Mouse (Mus musculus) brain, embryonic 14.5 days (tissue): Measurements from ENCODE around the gene Ppp2r2c. TPM values are rescaled to one million over a fixed set of nuclear protein-coding genes. Genes with fewer than 3 reads are reported as not detected.

Experiments
- DNase-seq: peaks from one replicate; pipeline ENCODE4 v3.0.0-alpha.2; 2011; ENCODE audit warnings: low read depth
- CTCF ChIP-seq: fragments of 200-500 bp; IDR thresholded peaks from 2 replicates; pipeline ENCODE4 v1.5.1; 2012; ENCODE audit warnings: inconsistent platforms, mild to moderate bottlenecking, moderate library complexity, borderline replicate concordance; ENCODE audit not compliant: insufficient read depth, insufficient read length; ENCODE audit errors: extremely low read depth
- POLR2A ChIP-seq: fragments of 200-500 bp; IDR thresholded peaks from 2 replicates; pipeline ENCODE4 v1.6.1; 2012; ENCODE audit warnings: mild to moderate bottlenecking, inconsistent platforms, borderline replicate concordance; ENCODE audit not compliant: poor library complexity, insufficient read depth, insufficient read length, severe bottlenecking; ENCODE audit errors: extremely low read depth
- polyA plus RNA-seq: library from polyadenylated mRNA; depleted of rRNA; stranded (reverse); fragments of >200 nt; gene quantifications from 2 replicates; pipeline ENCODE4 v1.2.3, GENCODE M21; 2012

The Ppp2r2c gene
- polyA plus RNA-seq, 1 experiment, result 66.7 TPM

DNA sequence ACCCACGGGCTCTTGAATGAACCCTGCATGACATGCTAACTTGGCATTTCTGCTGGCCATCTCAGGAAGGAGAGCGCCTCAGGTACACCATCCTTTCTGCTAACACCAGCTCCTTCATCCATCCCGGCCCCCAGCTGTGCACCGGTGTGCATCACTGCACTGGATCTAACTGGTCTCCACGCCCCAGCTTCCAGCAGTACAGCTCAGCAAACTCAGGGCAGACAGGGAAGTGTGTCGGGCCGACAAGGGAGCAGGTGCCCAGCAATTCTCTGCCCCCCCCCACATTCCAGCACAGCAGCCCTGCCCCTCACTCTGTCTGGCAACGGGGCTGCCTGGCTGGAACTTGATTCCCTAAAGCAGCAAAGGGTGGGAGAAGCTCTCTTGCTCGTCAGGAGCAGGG, 109.5 kb downstream of the Ppp2r2c start:
- TF ChIP-seq POLR2A (no peak), CTCF (no peak)
- DNase-seq, result no peak

DNA sequence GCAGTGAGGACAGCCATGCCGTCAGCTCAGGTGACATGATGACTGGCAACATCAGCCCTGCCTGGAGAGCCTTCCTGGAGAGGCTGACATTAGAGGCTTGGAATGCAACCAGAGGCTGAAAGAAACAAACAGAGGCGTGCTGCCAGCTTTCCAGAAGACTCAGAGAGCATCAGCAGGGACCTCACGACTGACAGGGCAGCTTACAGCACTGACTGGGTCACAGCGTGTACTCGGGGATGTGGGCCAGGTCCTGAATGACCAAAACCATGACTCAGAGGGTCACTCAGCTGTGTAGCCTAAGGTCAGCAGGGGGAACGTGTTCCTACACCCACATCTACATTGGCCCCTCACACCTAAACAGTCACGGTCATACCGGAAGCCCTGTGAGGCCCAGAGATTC, 110.7 kb downstream of the Ppp2r2c start:
- TF ChIP-seq CTCF (no peak), POLR2A (no peak)
- DNase-seq, result no peak

DNA sequence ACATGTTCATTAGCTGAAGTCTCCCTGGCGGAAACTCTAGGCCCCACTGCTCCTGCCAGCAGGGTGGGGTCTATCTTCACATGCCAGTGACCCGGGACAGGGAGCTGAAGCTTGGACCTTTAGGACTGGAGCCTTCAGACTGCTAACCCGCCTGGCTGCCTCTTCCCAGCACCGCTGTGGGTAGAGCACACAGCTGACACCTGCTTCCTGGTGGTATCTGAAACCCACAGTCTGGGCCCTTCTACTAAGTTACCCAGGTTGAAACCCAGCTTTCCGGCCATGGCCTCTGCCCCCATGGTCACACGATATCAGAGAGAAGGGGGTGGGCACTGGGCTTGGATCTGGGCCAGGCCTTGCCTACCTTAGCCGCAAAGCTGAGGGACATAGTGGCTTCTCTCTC, 111.3 kb downstream of the Ppp2r2c start:
- TF ChIP-seq POLR2A (no peak), CTCF (no peak)
- no peak for DNase-seq

GRCm38 (mm10) chr5:36982271-36982670, 114.0 kb downstream of the Ppp2r2c start:
- DNase-seq, result peak; percentile 13
- no peak for TF ChIP-seq CTCF
- TF ChIP-seq POLR2A, result no peak

- no peak for DNase-seq
- TF ChIP-seq CTCF (no peak), POLR2A (no peak)
These were observed 118.3 kb downstream of the Ppp2r2c start for GRCm38 (mm10) chr5:36986617-36987016.

GRCm38 (mm10) chr5:36988124-36988780, 119.9 kb downstream of the Ppp2r2c start:
- TF ChIP-seq POLR2A (no peak), CTCF (no peak)
- DNase-seq, result no peak

DNA sequence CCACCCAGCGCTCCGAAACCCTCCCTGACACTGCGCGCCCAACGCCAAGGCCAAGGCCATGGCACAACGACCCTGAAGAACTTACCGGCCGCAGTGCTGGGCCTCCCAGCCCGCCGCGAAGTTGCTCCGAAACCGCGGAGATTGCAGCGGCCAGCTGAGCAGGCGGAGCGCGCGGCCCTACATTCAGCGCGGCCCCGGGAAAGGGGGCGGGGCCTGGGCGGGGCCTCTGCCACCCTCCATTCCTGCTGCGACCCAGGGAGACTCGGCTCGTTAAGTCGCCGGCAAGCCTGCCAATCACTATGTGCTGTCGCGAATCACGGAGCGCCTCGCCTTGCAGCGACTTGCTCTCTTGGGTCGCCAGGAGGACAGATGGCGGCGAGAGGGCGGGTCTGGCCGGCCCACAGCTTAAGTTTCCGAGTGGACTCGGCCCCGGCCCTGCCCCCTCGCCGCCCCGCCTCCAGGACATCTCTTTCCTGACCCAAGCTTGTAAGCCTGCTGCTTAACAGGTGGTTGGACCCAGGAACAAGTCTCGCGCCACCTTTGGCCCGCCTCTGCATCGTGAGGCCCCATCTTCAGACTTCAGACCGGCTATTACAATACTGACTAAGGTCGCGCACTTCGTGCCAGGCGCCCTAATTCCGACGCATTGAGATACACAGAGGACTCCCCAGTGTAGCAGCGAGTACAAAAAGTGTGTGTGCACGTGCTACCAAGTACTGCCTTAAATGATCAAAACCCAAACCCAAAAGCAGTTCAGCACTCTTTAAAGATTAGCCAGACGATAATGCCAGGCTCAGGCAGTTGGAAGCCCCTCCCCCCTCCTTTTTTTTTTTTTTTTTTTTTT, 120.7 kb downstream of the Ppp2r2c start, which contains the start of gene Wfs1:
Gene Wfs1 (minus strand): TSS at position 425 of the 844 bp plus-strand sequence.
- TF ChIP-seq CTCF, result no peak
- TF ChIP-seq POLR2A, result peak; percentile 36; the same call in 1 of the 2 replicates
- peak; percentile 99 for DNase-seq

- TF ChIP-seq POLR2A (no peak), CTCF (no peak)
- peak; percentile 4 for DNase-seq
These were observed 121.3 kb downstream of the Ppp2r2c start for GRCm38 (mm10) chr5:36989625-36989977.

- TF ChIP-seq POLR2A (no peak), CTCF (no peak)
- peak; percentile 59 for DNase-seq
These were observed 121.9 kb downstream of the Ppp2r2c start for GRCm38 (mm10) chr5:36990196-36990595.

- TF ChIP-seq POLR2A (no peak), CTCF (no peak)
- no peak for DNase-seq
These were observed 122.5 kb downstream of the Ppp2r2c start for GRCm38 (mm10) chr5:36990631-36991350.

DNA sequence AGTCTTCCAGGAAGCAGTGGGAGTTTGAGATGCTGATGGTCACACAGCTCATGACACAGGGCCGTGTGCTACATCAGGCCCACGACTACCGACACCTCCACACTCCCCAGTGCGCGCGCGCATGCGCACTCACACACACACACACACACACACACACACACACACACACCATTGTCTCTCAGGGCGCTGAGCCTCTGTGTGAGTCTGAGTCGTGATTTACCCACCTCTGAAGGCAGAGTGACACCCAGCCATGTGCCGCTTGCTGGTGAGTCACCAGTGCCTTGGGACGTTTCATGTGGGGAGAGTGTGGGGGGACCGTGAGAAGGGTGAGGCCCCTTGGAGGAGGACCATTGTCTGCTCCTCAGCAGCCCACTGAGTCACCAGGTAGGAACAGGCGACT, 128.1 kb downstream of the Ppp2r2c start:
- no peak for DNase-seq
- no peak for TF ChIP-seq CTCF

- TF ChIP-seq POLR2A, result no peak
- TF ChIP-seq CTCF, result no peak
- DNase-seq, result no peak
These were observed 129.7 kb downstream of the Ppp2r2c start for GRCm38 (mm10) chr5:36997996-36998395.

GRCm38 (mm10) chr5:37001002-37001401, 132.7 kb downstream of the Ppp2r2c start:
- TF ChIP-seq CTCF (no peak), POLR2A (no peak)
- no peak for DNase-seq
